Mouse (Mus musculus) lung, embryonic 14.5 days (tissue): ENCODE measurements around the gene Runx2. TPM values are rescaled to one million over a fixed set of nuclear protein-coding genes. Genes with fewer than 3 reads are reported as not detected.

ENCODE experiments used
- ATAC-seq: fragments of 200-750 bp; cut with Nextera tagmentation; 2 replicates; pipeline ENCODE4 v1.8.0; 2017; ENCODE audit warnings: mild to moderate bottlenecking, moderate TSS enrichment, moderate library complexity; ENCODE audit not compliant: insufficient read depth
- DNase-seq: peaks from one replicate; pipeline ENCODE4 v3.0.0-alpha.2; 2015
- H3K27ac ChIP-seq: fragments of 300-500 bp; sonication (generic); 2 replicates; pipeline ENCODE4 v1.5.1; 2014; ENCODE audit warnings: low read depth, mild to moderate bottlenecking, moderate library complexity
- H3K27me3 ChIP-seq: fragments of 300-500 bp; sonication (generic); 2 replicates; pipeline ENCODE4 v1.6.1; 2014; ENCODE audit warnings: low read length, control low read depth; ENCODE audit not compliant: insufficient read depth
- H3K36me3 ChIP-seq: fragments of 300-500 bp; sonication (generic); 2 replicates; pipeline ENCODE4 v1.6.1; 2014; ENCODE audit warnings: control low read depth; ENCODE audit not compliant: insufficient read depth
- H3K4me1 ChIP-seq: fragments of 300-500 bp; sonication (generic); 2 replicates; pipeline ENCODE4 v1.6.1; 2014; ENCODE audit warnings: antibody characterized with exemption, control low read depth; ENCODE audit not compliant: insufficient read depth
- H3K4me2 ChIP-seq: fragments of 300-500 bp; sonication (generic); 2 replicates; pipeline ENCODE4 v1.6.1; 2014; ENCODE audit warnings: mild to moderate bottlenecking
- H3K4me3 ChIP-seq: fragments of 300-500 bp; sonication (generic); 2 replicates; pipeline ENCODE4 v1.5.1; 2014; ENCODE audit warnings: low read depth, low read length
- H3K9ac ChIP-seq: fragments of 300-500 bp; sonication (generic); 2 replicates; pipeline ENCODE4 v1.6.1; 2014
- H3K9me3 ChIP-seq: fragments of 300-500 bp; sonication (generic); 2 replicates; pipeline ENCODE4 v1.6.1; 2016; ENCODE audit warnings: low read depth, low read length, control low read depth
- CTCF ChIP-seq: IDR thresholded peaks from 2 replicates; pipeline ENCODE4 v1.5.1; 2016; ENCODE audit warnings: antibody characterized with exemption, low read depth
- WGBS: fragments of 180-500 bp; shearing (Covaris S2); extraction: QIAGEN DNeasy Blood & Tissue Kit; methylation state at CpG from one replicate; pipeline ENCODE4 v1.1.7; 2014; 5-methylcytosine and 5-hydroxymethylcytosine counted together
- polyA plus RNA-seq: library from polyadenylated mRNA; unstranded; fragments of >200 nt; fragmentation: Nextera tagmentation; extraction: Ambion mirVana; gene quantifications from 2 replicates; pipeline ENCODE4 v1.2.1, GENCODE M21; 2014

Runx2 gene
- polyA plus RNA-seq, 1 experiment from 2014 or later, result 1.3 TPM

DNA sequence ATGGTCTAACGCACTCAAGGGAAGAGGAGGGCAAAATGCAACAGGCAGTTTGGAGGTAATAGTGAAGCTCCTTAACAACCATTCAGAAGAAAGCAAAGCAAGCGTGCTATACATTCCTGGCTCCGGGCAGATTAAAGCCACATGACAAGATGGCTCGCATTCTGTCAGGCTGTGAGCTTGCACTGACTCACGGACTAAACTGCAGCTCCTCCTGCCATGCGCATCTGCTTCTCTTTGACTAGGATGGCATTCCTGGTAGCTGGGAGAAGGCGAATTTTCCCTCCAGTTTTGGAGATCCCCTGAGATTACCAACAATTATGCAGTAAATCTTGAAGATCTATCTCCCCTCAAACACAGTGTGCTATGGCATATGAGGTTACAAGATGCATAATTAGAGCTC, 254.6 kb downstream of the Runx2 start:
- no peak for ATAC-seq

DNA sequence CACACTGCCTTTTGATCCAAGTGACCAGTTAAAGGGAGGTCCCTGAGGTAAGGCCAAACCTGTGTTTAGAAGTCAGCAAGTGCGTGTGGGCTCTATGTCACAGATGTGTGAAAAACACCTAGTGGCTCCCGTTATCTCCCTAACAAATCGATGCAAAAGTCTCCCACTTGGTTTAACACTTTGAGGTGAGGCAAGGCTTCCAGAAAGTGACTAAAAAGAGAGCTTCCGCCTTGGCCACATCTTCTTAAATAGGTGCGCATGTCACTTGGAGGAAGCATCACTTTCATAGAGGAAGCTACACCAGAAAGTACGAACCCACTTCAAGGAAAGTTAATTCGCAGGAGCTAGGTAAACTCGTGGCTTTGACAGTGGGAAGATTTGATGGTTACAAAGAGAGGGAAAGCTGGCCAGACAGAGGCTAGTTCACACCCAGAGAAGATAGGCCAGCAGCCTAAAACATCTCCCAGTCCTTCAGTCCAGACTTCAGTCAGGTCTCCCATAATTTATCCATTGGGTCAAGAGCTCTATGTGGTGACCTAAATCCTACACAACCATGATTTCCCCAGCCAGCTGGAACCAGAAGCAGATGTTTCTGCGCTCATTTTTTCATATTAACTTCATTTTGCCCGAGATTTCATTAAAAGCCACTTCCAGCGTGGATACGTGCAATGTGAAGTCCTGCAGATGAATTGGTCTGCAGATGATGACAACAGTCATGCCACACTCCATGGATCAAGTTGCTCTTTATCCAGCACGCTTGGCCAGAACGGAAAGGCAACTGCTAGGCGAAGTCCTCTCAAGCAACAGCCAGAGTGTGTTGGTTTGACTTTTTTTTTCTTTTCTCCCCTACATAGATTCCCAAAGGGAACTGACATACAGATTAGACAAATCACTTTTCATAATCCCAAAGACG, 257.1 kb downstream of the Runx2 start:
- peak; percentile 83; the same call in 1 of the 2 replicates for ATAC-seq
- peaks cover 25% of the 10 kb centered on the region for H3K27me3 ChIP-seq
- H3K9me3 ChIP-seq, result no peaks in the 10 kb centered on the region
- 48% methylated on average over 16 of the region's 16 CpGs for WGBS
- no peak overlapping the region for H3K4me2 ChIP-seq
- no peak for TF ChIP-seq CTCF
- H3K36me3 ChIP-seq, result no peaks in the 10 kb centered on the region
- H3K9ac ChIP-seq, result no peak overlapping the region
- DNase-seq, result peak; percentile 85
- H3K27ac ChIP-seq, result no peak overlapping the region
- no peak overlapping the region for H3K4me3 ChIP-seq
- H3K4me1 ChIP-seq, result no peaks in the 10 kb centered on the region

More for the DNA sequence above, 254.6 kb downstream of the Runx2 start:
- H3K4me1 ChIP-seq, result no peaks in the 10 kb centered on the region
- no peak for DNase-seq
- no peak for TF ChIP-seq CTCF
- no peak overlapping the region for H3K4me2 ChIP-seq
- H3K27me3 ChIP-seq, result peaks cover 40% of the 10 kb centered on the region
- H3K36me3 ChIP-seq, result no peaks in the 10 kb centered on the region
- H3K27ac ChIP-seq, result no peak overlapping the region
- no peak overlapping the region for H3K4me3 ChIP-seq
- 63% methylated on average over 7 of the region's 7 CpGs for WGBS
- no peak overlapping the region for H3K9ac ChIP-seq
- H3K9me3 ChIP-seq, result no peaks in the 10 kb centered on the region

DNA sequence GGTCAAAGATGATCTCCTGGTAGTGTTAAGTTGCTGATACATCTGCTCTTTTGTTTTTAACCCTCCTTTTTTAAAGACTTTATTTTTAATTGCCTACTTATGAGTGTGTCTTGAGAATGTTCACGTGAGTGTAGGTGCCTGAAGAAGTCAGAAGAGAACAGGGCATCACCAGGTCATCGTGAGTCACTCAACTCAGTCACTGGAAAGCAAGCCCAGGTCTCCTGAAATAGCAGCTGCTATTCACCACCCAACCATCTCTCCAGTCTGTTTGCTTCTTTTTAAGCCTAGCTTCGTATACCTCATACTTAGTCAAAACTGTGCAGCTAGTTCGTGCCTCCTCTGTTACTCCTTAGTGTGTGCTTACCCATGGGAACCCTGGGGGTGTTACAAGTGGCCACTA, 259.7 kb downstream of the Runx2 start:
- no peak for ATAC-seq
- Histone ChIP-seq H3K4me1 (no peaks in the 10 kb centered on the region), H3K27ac (no peak overlapping the region), H3K27me3 (peaks cover 14% of the 10 kb centered on the region; the same call in 1 of the 2 replicates), H3K9me3 (no peaks in the 10 kb centered on the region), H3K4me3 (no peak overlapping the region), H3K4me2 (no peak overlapping the region), H3K9ac (no peak overlapping the region), H3K36me3 (no peaks in the 10 kb centered on the region)
- WGBS, result 56% methylated on average over 4 of the region's 4 CpGs
- no peak for TF ChIP-seq CTCF
- DNase-seq, result no peak

DNA sequence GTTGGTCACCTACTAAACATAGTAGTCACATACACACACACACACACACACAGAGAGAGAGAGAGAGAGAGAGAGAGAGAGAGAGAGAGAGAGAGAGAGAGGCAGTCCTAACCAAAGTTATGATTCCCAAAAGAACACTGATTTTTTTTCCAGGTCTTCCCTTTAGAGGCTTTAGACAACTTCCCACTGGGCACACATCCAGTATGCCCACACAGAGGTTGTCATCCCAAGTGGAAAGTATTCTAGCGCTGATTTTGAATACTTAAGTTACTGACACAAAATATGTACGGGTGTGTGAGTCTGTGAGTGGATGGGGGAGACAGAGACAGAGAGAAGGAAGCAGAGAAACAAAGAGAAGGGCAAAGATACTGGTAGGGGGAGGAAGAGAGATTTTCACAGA, 265.0 kb downstream of the Runx2 start:
- 63% methylated on average over 2 of the region's 2 CpGs for WGBS
- no peak for TF ChIP-seq CTCF
- ATAC-seq, result no peak
- Histone ChIP-seq H3K27ac (no peak overlapping the region), H3K4me1 (no peaks in the 10 kb centered on the region), H3K9me3 (no peaks in the 10 kb centered on the region), H3K4me2 (no peak overlapping the region), H3K36me3 (no peaks in the 10 kb centered on the region), H3K9ac (no peak overlapping the region), H3K27me3 (peaks cover 27% of the 10 kb centered on the region), H3K4me3 (no peak overlapping the region)
- no peak for DNase-seq

DNA sequence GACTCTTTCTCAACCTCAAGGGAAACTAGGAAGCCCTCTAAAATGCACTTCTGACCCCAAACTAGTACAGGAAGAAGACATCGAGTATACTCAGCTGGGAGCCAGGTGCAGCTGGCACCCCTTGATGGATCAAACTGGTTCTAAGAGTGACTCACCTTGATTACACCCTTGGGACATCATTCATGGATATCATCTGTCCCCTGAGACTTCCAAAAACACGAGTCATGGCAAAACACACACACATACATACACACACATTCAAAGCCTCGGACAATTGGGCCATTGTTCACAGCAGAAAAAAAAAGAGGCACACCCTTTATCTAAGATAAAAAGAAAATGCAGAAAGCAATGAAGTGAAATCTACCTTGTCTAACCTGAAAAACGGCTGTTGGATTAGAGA, 266.7 kb downstream of the Runx2 start:
- H3K4me1 ChIP-seq, result no peaks in the 10 kb centered on the region
- TF ChIP-seq CTCF, result no peak
- peak; percentile 22 for DNase-seq
- no peak for ATAC-seq
- H3K4me2 ChIP-seq, result no peak overlapping the region
- no peaks in the 10 kb centered on the region for H3K9me3 ChIP-seq
- WGBS, result 55% methylated on average over 4 of the region's 4 CpGs
- no peak overlapping the region for H3K9ac ChIP-seq
- no peak overlapping the region for H3K27ac ChIP-seq
- H3K4me3 ChIP-seq, result no peak overlapping the region
- peaks cover 20% of the 10 kb centered on the region for H3K27me3 ChIP-seq
- H3K36me3 ChIP-seq, result no peaks in the 10 kb centered on the region

DNA sequence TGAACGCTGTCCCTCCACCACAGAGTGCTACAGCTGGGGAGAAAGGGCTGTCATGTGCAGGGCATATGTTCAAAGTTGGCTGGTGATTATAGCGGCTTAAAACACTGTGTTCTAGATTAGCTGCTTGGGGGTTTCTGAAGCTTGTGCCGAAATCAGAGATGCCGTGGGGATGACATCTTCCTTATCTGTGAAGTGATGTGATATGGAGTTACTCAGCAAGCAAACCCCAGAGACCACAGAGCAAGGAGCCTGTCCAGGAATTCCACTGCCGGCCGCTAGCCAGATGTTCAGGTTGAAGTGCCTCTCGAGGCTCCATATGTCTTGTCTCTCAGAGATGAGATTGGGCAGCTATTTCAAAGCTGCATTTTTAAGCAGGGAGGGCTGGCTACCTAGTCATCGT, 267.8 kb downstream of the Runx2 start:
- no peak overlapping the region for H3K9ac ChIP-seq
- TF ChIP-seq CTCF, result no peak
- 21% methylated on average over 8 of the region's 8 CpGs for WGBS
- no peaks in the 10 kb centered on the region for H3K36me3 ChIP-seq
- no peak for ATAC-seq
- H3K4me1 ChIP-seq, result no peaks in the 10 kb centered on the region
- no peak overlapping the region for H3K4me3 ChIP-seq
- no peak for DNase-seq
- H3K27me3 ChIP-seq, result peaks cover 20% of the 10 kb centered on the region
- no peaks in the 10 kb centered on the region for H3K9me3 ChIP-seq
- H3K4me2 ChIP-seq, result no peak overlapping the region
- H3K27ac ChIP-seq, result no peak overlapping the region

DNA sequence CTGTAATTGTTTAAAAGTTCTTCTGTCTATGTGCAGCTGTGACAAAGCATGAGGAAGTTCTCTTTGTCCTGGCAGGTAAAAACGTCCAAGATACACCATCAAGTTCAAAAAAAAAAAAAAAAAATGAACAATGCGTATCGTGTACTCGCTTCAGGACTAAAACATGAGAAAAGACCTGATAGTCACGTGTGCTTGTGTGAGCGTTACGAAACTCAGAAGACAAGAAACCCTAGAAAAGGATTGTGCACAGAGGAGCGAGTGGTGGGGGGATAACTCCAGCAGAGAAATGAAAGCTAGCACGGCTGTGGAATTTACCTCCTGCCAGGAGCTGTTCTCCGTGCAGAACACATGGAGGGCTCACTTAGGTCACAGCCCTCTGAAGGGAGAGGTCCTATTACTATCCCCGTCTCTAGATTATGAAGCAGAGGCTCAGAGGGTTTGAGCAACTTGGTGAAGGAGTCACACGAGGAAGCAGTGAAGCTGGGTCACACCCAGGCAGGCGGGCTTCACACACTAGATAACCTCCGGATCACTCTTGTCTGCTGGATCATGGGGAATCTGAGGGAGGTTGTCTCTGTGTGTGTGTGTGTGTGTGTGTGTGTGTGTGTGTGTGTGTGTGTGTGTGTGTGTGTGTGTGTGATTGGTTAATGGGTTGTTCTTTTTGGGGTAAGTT, 269.3 kb downstream of the Runx2 start:
- H3K4me2 ChIP-seq, result no peak overlapping the region
- H3K4me1 ChIP-seq, result no peaks in the 10 kb centered on the region
- no peaks in the 10 kb centered on the region for H3K36me3 ChIP-seq
- peaks cover 25% of the 10 kb centered on the region for H3K27me3 ChIP-seq
- WGBS, result 40% methylated on average over 14 of the region's 14 CpGs
- no peak for DNase-seq
- no peak for TF ChIP-seq CTCF
- H3K9ac ChIP-seq, result no peak overlapping the region
- no peak overlapping the region for H3K27ac ChIP-seq
- H3K9me3 ChIP-seq, result no peaks in the 10 kb centered on the region
- H3K4me3 ChIP-seq, result no peak overlapping the region
- no peak for ATAC-seq
